Mouse (Mus musculus): ENCODE results near the gene Sort1. TPM values are rescaled to one million over a fixed set of nuclear protein-coding genes. Genes with fewer than 3 reads are reported as not detected.

Sort1 gene
- polyA plus RNA-seq, 1 experiment from 2014 or later = 13.5 TPM

DNA sequence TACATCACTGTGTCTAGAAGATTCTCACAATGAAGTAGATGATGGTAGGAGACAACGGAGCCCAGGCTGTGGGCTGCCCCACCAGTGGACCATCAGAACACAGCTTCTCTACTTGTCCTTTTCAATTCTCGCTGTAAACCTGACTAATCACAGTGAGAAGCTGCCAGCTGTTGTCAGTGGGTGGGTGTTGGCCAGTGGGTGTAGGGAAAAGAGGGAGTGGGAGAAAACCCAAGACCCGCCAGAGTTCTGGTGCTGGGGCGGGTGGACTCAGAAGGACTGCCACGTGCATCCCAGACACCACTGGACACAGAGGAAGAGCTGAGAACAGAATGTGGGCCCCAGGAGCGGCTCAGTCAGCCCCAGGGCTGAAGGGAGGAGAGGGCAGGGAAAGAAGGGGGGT, 46.9 kb downstream of the Sort1 start:
- H3K9ac ChIP-seq (ENCODE audit: low read length) = no peak overlapping the region
- H3K27ac ChIP-seq (ENCODE audit: low read depth) = no peak overlapping the region
- ATAC-seq (replicated peaks; ENCODE audit: low FRiP score, low TSS enrichment, low read depth) (no peak), DNase-seq (ENCODE audit: low spot score) (no peak)
- no peak overlapping the region for H3K4me2 ChIP-seq (ENCODE audit: low read length)
- no peak overlapping the region for H3K4me3 ChIP-seq (ENCODE audit: low read depth, low read length)
- H3K9me3 ChIP-seq (ENCODE audit: control insufficient read depth, low read length) = no peaks in the 10 kb centered on the region
- no peaks in the 10 kb centered on the region for H3K4me1 ChIP-seq (replicated peaks; ENCODE audit: control insufficient read depth, insufficient read depth, low read length)
- no peaks in the 10 kb centered on the region for H3K27me3 ChIP-seq (replicated peaks; ENCODE audit: control insufficient read depth, insufficient read depth, low read length)
- WGBS = 92% methylated on average over 6 of the region's 6 CpGs
- H3K36me3 ChIP-seq (ENCODE audit: control insufficient read depth, insufficient read depth, low read length) = peaks cover 9% of the 10 kb centered on the region; the same call in 1 of the 2 replicates

GRCm38 (mm10) chr3:108336878-108337277, 53.0 kb downstream of the Sort1 start:
- 97% methylated on average over 5 of the region's 5 CpGs for WGBS
- H3K4me1 ChIP-seq (replicated peaks; ENCODE audit: control insufficient read depth, insufficient read depth, low read length) = no peaks in the 10 kb centered on the region
- DNase-seq (ENCODE audit: low spot score) (no peak), ATAC-seq (replicated peaks; ENCODE audit: low FRiP score, low TSS enrichment, low read depth) (no peak)
- no peaks in the 10 kb centered on the region for H3K9me3 ChIP-seq (ENCODE audit: control insufficient read depth, low read length)
- no peak overlapping the region for H3K4me2 ChIP-seq (ENCODE audit: low read length)
- peaks cover 43% of the 10 kb centered on the region for H3K36me3 ChIP-seq (ENCODE audit: control insufficient read depth, insufficient read depth, low read length)
- H3K27me3 ChIP-seq (replicated peaks; ENCODE audit: control insufficient read depth, insufficient read depth, low read length) = no peaks in the 10 kb centered on the region
- H3K27ac ChIP-seq (ENCODE audit: low read depth) = no peak overlapping the region
- H3K4me3 ChIP-seq (ENCODE audit: low read depth, low read length) = no peak overlapping the region
- H3K9ac ChIP-seq (ENCODE audit: low read length) = no peak overlapping the region

GRCm38 (mm10) chr3:108341040-108341439, 57.2 kb downstream of the Sort1 start:
- Histone ChIP-seq H3K4me1 (replicated peaks; ENCODE audit: control insufficient read depth, insufficient read depth, low read length) (no peaks in the 10 kb centered on the region), H3K4me3 (ENCODE audit: low read depth, low read length) (no peak overlapping the region), H3K36me3 (ENCODE audit: control insufficient read depth, insufficient read depth, low read length) (peaks cover 56% of the 10 kb centered on the region), H3K9ac (ENCODE audit: low read length) (no peak overlapping the region), H3K27me3 (replicated peaks; ENCODE audit: control insufficient read depth, insufficient read depth, low read length) (no peaks in the 10 kb centered on the region), H3K4me2 (ENCODE audit: low read length) (no peak overlapping the region), H3K27ac (ENCODE audit: low read depth) (no peak overlapping the region), H3K9me3 (ENCODE audit: control insufficient read depth, low read length) (no peaks in the 10 kb centered on the region)
- no peak for DNase-seq (ENCODE audit: low spot score)
- ATAC-seq (replicated peaks; ENCODE audit: low FRiP score, low TSS enrichment, low read depth) = no peak
- 85% methylated on average over 2 of the region's 2 CpGs for WGBS

DNA sequence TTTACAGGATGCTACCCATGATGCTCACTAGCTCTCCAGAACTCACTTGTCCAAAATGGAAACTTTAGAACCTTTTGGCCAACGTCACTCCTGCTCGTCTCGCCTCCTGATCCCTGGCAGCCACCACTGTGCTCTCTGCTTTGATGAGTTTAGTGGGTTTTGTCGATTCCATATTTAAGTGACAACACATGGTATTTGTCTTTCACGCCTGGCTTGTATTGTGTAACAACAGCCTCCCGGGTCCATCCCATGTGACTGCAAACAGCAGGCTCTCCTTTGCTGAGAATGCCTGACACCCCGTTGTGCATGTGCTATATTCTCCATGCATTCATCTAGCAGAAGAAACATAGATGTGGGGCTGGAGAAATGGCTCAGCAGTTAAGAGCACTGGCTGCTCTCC, 58.3 kb downstream of the Sort1 start:
- Histone ChIP-seq H3K27me3 (replicated peaks; ENCODE audit: control insufficient read depth, insufficient read depth, low read length) (no peaks in the 10 kb centered on the region), H3K4me1 (replicated peaks; ENCODE audit: control insufficient read depth, insufficient read depth, low read length) (no peaks in the 10 kb centered on the region), H3K36me3 (ENCODE audit: control insufficient read depth, insufficient read depth, low read length) (peaks cover 63% of the 10 kb centered on the region), H3K9me3 (ENCODE audit: control insufficient read depth, low read length) (no peaks in the 10 kb centered on the region), H3K9ac (ENCODE audit: low read length) (no peak overlapping the region), H3K27ac (ENCODE audit: low read depth) (no peak overlapping the region), H3K4me3 (ENCODE audit: low read depth, low read length) (no peak overlapping the region), H3K4me2 (ENCODE audit: low read length) (no peak overlapping the region)
- no peak for ATAC-seq (replicated peaks; ENCODE audit: low FRiP score, low TSS enrichment, low read depth)
- DNase-seq (ENCODE audit: low spot score) = no peak
- WGBS = 88% methylated on average over 7 of the region's 7 CpGs

DNA sequence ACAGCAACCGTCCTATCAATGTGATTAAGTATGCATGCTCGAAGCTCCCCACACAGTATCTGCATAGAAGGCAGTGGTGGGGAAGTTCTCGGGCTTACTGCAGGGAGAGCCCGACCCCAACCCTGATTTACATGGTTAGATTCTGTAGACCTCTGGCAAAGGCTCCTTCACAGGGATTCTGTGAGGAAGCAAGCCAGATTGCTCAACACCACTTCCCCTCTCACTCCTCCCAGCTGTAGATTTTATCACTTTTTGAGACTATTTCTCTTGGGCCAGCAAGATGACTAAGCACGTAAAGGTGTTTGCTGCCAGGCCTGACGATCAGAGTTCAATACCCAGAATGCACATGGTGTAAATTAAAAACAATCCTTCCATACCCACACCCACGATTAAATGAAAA, 62.0 kb downstream of the Sort1 start:
- H3K4me3 ChIP-seq (ENCODE audit: low read depth, low read length) = no peak overlapping the region
- H3K36me3 ChIP-seq (ENCODE audit: control insufficient read depth, insufficient read depth, low read length) = peaks cover 42% of the 10 kb centered on the region
- H3K27me3 ChIP-seq (replicated peaks; ENCODE audit: control insufficient read depth, insufficient read depth, low read length) = no peaks in the 10 kb centered on the region
- no peaks in the 10 kb centered on the region for H3K9me3 ChIP-seq (ENCODE audit: control insufficient read depth, low read length)
- ATAC-seq (replicated peaks; ENCODE audit: low FRiP score, low TSS enrichment, low read depth) = no peak
- 87% methylated on average over 7 of the region's 7 CpGs for WGBS
- no peak for DNase-seq (ENCODE audit: low spot score)
- no peak overlapping the region for H3K9ac ChIP-seq (ENCODE audit: low read length)
- H3K27ac ChIP-seq (ENCODE audit: low read depth) = no peak overlapping the region
- H3K4me1 ChIP-seq (replicated peaks; ENCODE audit: control insufficient read depth, insufficient read depth, low read length) = no peaks in the 10 kb centered on the region
- no peak overlapping the region for H3K4me2 ChIP-seq (ENCODE audit: low read length)

DNA sequence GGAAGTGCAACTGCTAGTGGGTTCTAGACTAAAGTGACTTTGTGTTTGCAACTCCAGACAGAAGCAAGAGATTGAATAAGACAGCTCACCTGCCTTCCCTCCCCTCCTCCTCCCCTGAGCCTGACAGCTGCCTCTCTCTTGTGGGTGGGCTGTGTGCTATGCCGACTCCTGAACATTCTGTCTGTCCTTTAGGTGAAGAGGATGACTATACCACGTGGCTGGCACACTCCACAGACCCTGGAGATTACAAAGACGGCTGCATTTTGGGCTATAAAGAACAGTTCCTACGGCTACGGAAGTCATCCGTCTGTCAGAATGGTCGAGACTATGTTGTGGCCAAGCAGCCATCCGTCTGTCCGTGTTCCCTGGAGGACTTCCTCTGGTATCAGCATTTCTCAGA, 64.5 kb downstream of the Sort1 start:
- ATAC-seq (replicated peaks; ENCODE audit: low FRiP score, low TSS enrichment, low read depth) = no peak
- Histone ChIP-seq H3K4me3 (ENCODE audit: low read depth, low read length) (no peak overlapping the region), H3K9ac (ENCODE audit: low read length) (no peak overlapping the region), H3K9me3 (ENCODE audit: control insufficient read depth, low read length) (no peaks in the 10 kb centered on the region), H3K27ac (ENCODE audit: low read depth) (no peak overlapping the region), H3K4me1 (replicated peaks; ENCODE audit: control insufficient read depth, insufficient read depth, low read length) (no peaks in the 10 kb centered on the region), H3K27me3 (replicated peaks; ENCODE audit: control insufficient read depth, insufficient read depth, low read length) (no peaks in the 10 kb centered on the region), H3K4me2 (ENCODE audit: low read length) (no peak overlapping the region), H3K36me3 (ENCODE audit: control insufficient read depth, insufficient read depth, low read length) (peaks cover 43% of the 10 kb centered on the region)
- DNase-seq (ENCODE audit: low spot score) = no peak
- WGBS = 74% methylated on average over 9 of the region's 9 CpGs

GRCm38 (mm10) chr3:108355245-108355644, 71.4 kb downstream of the Sort1 start:
- Histone ChIP-seq H3K9me3 (ENCODE audit: control insufficient read depth, low read length) (no peaks in the 10 kb centered on the region), H3K4me1 (replicated peaks; ENCODE audit: control insufficient read depth, insufficient read depth, low read length) (no peaks in the 10 kb centered on the region), H3K27me3 (replicated peaks; ENCODE audit: control insufficient read depth, insufficient read depth, low read length) (no peaks in the 10 kb centered on the region), H3K4me3 (ENCODE audit: low read depth, low read length) (no peak overlapping the region), H3K27ac (ENCODE audit: low read depth) (no peak overlapping the region), H3K36me3 (ENCODE audit: control insufficient read depth, insufficient read depth, low read length) (peaks cover 48% of the 10 kb centered on the region), H3K9ac (ENCODE audit: low read length) (no peak overlapping the region), H3K4me2 (ENCODE audit: low read length) (no peak overlapping the region)
- no peak for DNase-seq (ENCODE audit: low spot score)
- no peak for ATAC-seq (replicated peaks; ENCODE audit: low FRiP score, low TSS enrichment, low read depth)
- WGBS = 86% methylated on average over 3 of the region's 3 CpGs

DNA sequence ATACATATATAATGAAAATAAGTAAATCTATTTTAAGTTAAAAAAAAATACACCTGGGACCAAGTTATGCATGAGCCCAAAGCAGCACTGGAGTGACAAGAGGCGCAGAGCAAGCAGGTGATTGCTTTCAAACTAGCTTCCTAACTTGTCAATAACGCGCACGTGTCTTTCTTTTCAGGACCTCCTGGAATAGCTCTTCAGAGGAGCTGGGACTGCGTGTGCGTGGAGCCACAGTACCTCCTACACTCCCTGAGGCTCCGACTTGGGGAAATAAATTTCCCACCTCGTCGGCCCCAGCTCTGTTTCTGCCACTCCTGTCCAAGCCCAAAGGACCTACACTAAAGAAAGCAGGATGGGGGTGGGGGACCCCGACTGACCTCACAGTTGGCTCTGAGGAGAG, 73.2 kb downstream of the Sort1 start:
- Histone ChIP-seq H3K4me3 (ENCODE audit: low read depth, low read length) (no peak overlapping the region), H3K9ac (ENCODE audit: low read length) (no peak overlapping the region), H3K27ac (ENCODE audit: low read depth) (no peak overlapping the region), H3K4me2 (ENCODE audit: low read length) (no peak overlapping the region), H3K27me3 (replicated peaks; ENCODE audit: control insufficient read depth, insufficient read depth, low read length) (no peaks in the 10 kb centered on the region), H3K9me3 (ENCODE audit: control insufficient read depth, low read length) (no peaks in the 10 kb centered on the region), H3K4me1 (replicated peaks; ENCODE audit: control insufficient read depth, insufficient read depth, low read length) (peaks cover 4% of the 10 kb centered on the region; the same call in 1 of the 2 replicates), H3K36me3 (ENCODE audit: control insufficient read depth, insufficient read depth, low read length) (peaks cover 41% of the 10 kb centered on the region)
- ATAC-seq (replicated peaks; ENCODE audit: low FRiP score, low TSS enrichment, low read depth) (no peak), DNase-seq (ENCODE audit: low spot score) (no peak)
- 80% methylated on average over 10 of the region's 10 CpGs for WGBS

- no peak overlapping the region for H3K4me2 ChIP-seq (ENCODE audit: low read length)
- DNase-seq (ENCODE audit: low spot score) = no peak
- peaks cover 34% of the 10 kb centered on the region for H3K36me3 ChIP-seq (ENCODE audit: control insufficient read depth, insufficient read depth, low read length)
- no peak overlapping the region for H3K4me3 ChIP-seq (ENCODE audit: low read depth, low read length)
- ATAC-seq (replicated peaks; ENCODE audit: low FRiP score, low TSS enrichment, low read depth) = no peak
- no peaks in the 10 kb centered on the region for H3K27me3 ChIP-seq (replicated peaks; ENCODE audit: control insufficient read depth, insufficient read depth, low read length)
- WGBS = 80% methylated on average over 6 of the region's 6 CpGs
- no peaks in the 10 kb centered on the region for H3K9me3 ChIP-seq (ENCODE audit: control insufficient read depth, low read length)
- H3K27ac ChIP-seq (ENCODE audit: low read depth) = no peak overlapping the region
- no peak overlapping the region for H3K9ac ChIP-seq (ENCODE audit: low read length)
- H3K4me1 ChIP-seq (replicated peaks; ENCODE audit: control insufficient read depth, insufficient read depth, low read length) = peaks cover 4% of the 10 kb centered on the region; the same call in 1 of the 2 replicates
Measured at GRCm38 (mm10) chr3:108358445-108358844, 74.6 kb downstream of the Sort1 start.
